Mouse (Mus musculus) embryonic facial prominence, embryonic 14.5 days (tissue): Measurements from ENCODE around the gene Eid3. TPM values are rescaled to one million over a fixed set of nuclear protein-coding genes. Genes with fewer than 3 reads are reported as not detected.

ENCODE experiments used
- ATAC-seq: fragments of 200-750 bp; cut with Nextera tagmentation; 2 replicates; pipeline ENCODE4 v1.8.0; 2017; ENCODE audit warnings: low read depth, moderate number of reproducible peaks, moderate TSS enrichment
- DNase-seq: peaks from one replicate; pipeline ENCODE4 v3.0.0-alpha.2; 2015; ENCODE audit warnings: low spot score
- H3K27ac ChIP-seq: fragments of 300-500 bp; sonication (generic); replicated peaks from 2 replicates; pipeline ENCODE4 v1.5.1; 2014; ENCODE audit warnings: low read depth, mild to moderate bottlenecking, low read length, moderate library complexity
- H3K27me3 ChIP-seq: fragments of 300-500 bp; sonication (generic); replicated peaks from 2 replicates; pipeline ENCODE4 v1.6.1; 2014; ENCODE audit warnings: low read length; ENCODE audit not compliant: control insufficient read depth, insufficient read depth
- H3K36me3 ChIP-seq: fragments of 300-500 bp; sonication (generic); 2 replicates; pipeline ENCODE4 v1.6.1; 2014; ENCODE audit warnings: low read length, mixed read lengths; ENCODE audit not compliant: control insufficient read depth, insufficient read depth
- H3K4me1 ChIP-seq: fragments of 300-500 bp; sonication (generic); 2 replicates; pipeline ENCODE4 v1.6.1; 2014; ENCODE audit warnings: antibody characterized with exemption, low read length; ENCODE audit not compliant: control insufficient read depth, insufficient read depth
- H3K4me2 ChIP-seq: fragments of 300-500 bp; sonication (generic); 2 replicates; pipeline ENCODE4 v1.6.1; 2014; ENCODE audit warnings: low read depth, mild to moderate bottlenecking, low read length, moderate library complexity, mixed read lengths
- H3K4me3 ChIP-seq: fragments of 300-500 bp; sonication (generic); 2 replicates; pipeline ENCODE4 v1.5.1; 2014; ENCODE audit warnings: low read depth, mild to moderate bottlenecking, low read length
- H3K9ac ChIP-seq: fragments of 300-500 bp; sonication (generic); 2 replicates; pipeline ENCODE4 v1.6.1; 2014; ENCODE audit warnings: low read depth, mild to moderate bottlenecking, low read length, moderate library complexity, mixed read lengths
- H3K9me3 ChIP-seq: fragments of 300-500 bp; sonication (generic); 2 replicates; pipeline ENCODE4 v1.6.1; 2016; ENCODE audit warnings: low read length; ENCODE audit not compliant: control insufficient read depth
- WGBS: fragments of 180-500 bp; shearing (Covaris S2); extraction: QIAGEN DNeasy Blood & Tissue Kit; methylation state at CpG from one replicate; pipeline ENCODE4 v1.1.7; 2014; 5-methylcytosine and 5-hydroxymethylcytosine counted together
- polyA plus RNA-seq: library from polyadenylated mRNA; unstranded; fragments of >200 nt; fragmentation: Nextera tagmentation; extraction: Ambion mirVana; gene quantifications from 2 replicates; pipeline ENCODE4 v1.2.1, GENCODE M21; 2014

Eid3 gene
- polyA plus RNA-seq, 1 experiment from 2014 or later = 0.81 TPM

- Histone ChIP-seq H3K9ac (no peak overlapping the region), H3K4me3 (no peak overlapping the region), H3K4me1 (no peaks in the 10 kb centered on the region; the same call in 1 of the 2 replicates), H3K27ac (no peak overlapping the region), H3K27me3 (no peaks in the 10 kb centered on the region), H3K4me2 (no peak overlapping the region), H3K9me3 (no peaks in the 10 kb centered on the region), H3K36me3 (peaks cover 40% of the 10 kb centered on the region)
- ATAC-seq = no peak
- WGBS = 80% methylated on average over 6 of the region's 6 CpGs
- DNase-seq = no peak
Measured at GRCm38 (mm10) chr10:82868418-82869086, 2.1 kb downstream of the Eid3 start.

DNA sequence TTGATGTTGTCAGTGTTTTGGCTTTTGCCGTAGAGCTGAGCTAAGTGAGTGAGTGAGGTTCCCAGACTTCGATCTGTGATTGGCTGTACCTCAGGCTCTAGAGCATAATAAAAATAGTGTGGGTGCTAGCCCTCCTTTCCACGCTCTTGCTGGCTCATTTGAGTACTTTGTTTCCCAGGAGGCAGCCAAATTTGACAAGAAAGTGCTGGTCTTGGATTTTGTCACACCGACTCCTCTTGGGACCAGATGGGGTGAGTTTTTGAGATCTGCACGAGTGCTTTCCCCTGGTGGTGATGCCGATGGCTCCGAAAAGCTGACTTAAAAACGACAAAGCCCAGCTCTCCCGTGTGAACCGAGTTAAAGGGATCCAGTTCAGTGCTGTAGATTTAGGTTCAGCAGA is 9.0 kb downstream of the Eid3 start:
- Histone ChIP-seq H3K9me3 (no peaks in the 10 kb centered on the region), H3K4me1 (0 out of 2 replicates have a peak, but pooled peaks cover 4% of the 10 kb centered on the region), H3K4me3 (no peak overlapping the region), H3K36me3 (peaks cover 67% of the 10 kb centered on the region), H3K4me2 (no peak overlapping the region), H3K9ac (no peak overlapping the region), H3K27me3 (no peaks in the 10 kb centered on the region), H3K27ac (no peak overlapping the region)
- ATAC-seq (no peak), DNase-seq (no peak)
- 89% methylated on average over 10 of the region's 10 CpGs for WGBS

DNA sequence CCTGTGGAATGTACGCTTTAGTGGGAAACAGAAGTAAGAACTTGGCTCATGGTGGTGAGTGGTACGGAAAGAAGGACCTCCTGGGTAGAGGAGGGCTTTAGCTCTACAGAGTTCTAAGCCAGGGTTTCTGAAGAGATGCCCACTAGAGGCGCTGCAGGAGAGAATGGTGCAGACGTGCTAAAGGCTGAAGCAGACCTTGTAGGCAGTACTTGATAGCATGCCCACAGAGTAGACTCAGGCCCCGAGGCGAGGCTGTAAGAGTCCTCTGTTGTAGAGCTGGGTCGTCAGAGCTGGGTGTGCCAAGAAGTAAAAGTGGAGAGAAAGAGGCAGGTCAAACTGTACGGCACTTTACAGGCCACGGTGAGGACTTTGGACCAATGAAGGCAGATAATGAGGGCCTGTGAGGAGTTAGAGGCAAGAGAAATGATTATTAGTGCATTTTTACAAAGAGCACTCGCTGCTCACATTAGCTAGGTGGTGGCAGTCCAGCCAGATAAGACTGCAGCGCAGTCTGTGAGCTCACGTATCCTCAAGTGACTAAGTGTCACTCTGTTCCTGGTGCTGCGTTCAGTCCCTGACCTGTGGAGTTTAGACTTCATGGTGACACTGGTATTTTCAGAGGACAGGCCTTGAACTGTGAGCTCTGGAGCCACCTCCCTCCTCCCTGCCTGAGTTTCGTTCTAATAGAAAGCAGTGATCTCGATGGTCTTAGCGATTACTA is 9.8 kb downstream of the Eid3 start:
- no peak overlapping the region for H3K4me3 ChIP-seq
- no peaks in the 10 kb centered on the region for H3K27me3 ChIP-seq
- no peak overlapping the region for H3K9ac ChIP-seq
- ATAC-seq (no peak), DNase-seq (no peak)
- peaks cover 68% of the 10 kb centered on the region for H3K36me3 ChIP-seq
- 0 out of 2 replicates have a peak, but pooled peaks cover 4% of the 10 kb centered on the region for H3K4me1 ChIP-seq
- no peaks in the 10 kb centered on the region for H3K9me3 ChIP-seq
- WGBS = 71% methylated on average over 16 of the region's 16 CpGs
- H3K27ac ChIP-seq = no peak overlapping the region; the same call in 1 of the 2 replicates
- no peak overlapping the region for H3K4me2 ChIP-seq

DNA sequence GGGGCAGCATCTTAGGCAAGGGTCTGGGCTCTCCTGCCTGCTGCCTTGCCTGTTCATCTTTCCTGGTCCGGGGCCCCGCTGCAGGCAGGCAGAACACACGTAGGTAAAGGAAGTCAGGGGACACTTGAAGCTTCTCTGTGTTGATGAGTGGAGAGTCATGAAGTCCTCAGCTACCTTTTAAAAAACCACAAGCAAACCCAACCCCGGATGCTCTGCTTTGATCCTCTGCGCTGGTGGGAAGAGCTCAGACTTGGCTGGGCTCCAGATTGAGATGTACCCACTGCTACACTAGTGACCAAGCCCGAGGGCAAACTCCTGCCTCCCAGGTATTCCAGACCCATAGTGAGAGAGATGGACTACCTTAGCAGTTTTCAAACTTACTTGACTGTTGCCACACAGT is 20.9 kb downstream of the Eid3 start:
- no peak overlapping the region for H3K27ac ChIP-seq
- H3K9me3 ChIP-seq = no peaks in the 10 kb centered on the region
- DNase-seq = no peak
- no peak overlapping the region for H3K4me3 ChIP-seq
- no peaks in the 10 kb centered on the region for H3K27me3 ChIP-seq
- H3K4me2 ChIP-seq = no peak overlapping the region
- no peak overlapping the region for H3K9ac ChIP-seq
- WGBS = 89% methylated on average over 6 of the region's 6 CpGs
- peaks cover 4% of the 10 kb centered on the region; the same call in 1 of the 2 replicates for H3K4me1 ChIP-seq
- H3K36me3 ChIP-seq = peaks cover 91% of the 10 kb centered on the region
- ATAC-seq = no peak

DNA sequence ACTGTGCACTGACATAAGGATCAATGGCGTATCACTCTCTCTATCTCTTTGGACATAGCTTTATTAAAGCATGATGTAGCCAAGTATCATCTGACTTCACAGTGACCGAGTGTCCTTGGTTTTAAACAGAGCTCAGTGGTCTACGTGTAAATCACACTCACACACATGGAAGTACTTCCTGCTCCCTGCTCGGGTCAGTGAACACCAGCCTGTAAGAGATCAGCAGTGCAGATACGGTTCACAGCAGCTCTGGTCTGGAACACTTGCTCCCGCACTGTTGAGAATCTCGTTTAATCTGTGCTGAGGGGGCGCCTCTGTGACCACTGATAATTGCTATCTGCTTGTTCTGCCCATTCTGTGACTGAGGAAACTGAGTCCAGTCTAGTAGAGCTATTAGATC is 22.1 kb downstream of the Eid3 start:
- H3K36me3 ChIP-seq = peaks cover 91% of the 10 kb centered on the region
- H3K4me2 ChIP-seq = no peak overlapping the region
- 88% methylated on average over 8 of the region's 8 CpGs for WGBS
- peaks cover 4% of the 10 kb centered on the region; the same call in 1 of the 2 replicates for H3K4me1 ChIP-seq
- H3K27me3 ChIP-seq = no peaks in the 10 kb centered on the region
- H3K27ac ChIP-seq = no peak overlapping the region
- no peak for ATAC-seq
- H3K9me3 ChIP-seq = no peaks in the 10 kb centered on the region
- no peak overlapping the region for H3K9ac ChIP-seq
- DNase-seq = no peak
- H3K4me3 ChIP-seq = no peak overlapping the region

- peak; percentile 86 for DNase-seq
- H3K9me3 ChIP-seq = no peaks in the 10 kb centered on the region
- no peak overlapping the region for H3K4me3 ChIP-seq
- 61% methylated on average over 9 of the region's 9 CpGs for WGBS
- ATAC-seq = peak; percentile 64; the same call in 1 of the 2 replicates
- peaks cover 4% of the 10 kb centered on the region; the same call in 1 of the 2 replicates for H3K4me1 ChIP-seq
- no peak overlapping the region for H3K4me2 ChIP-seq
- no peak overlapping the region for H3K9ac ChIP-seq
- H3K36me3 ChIP-seq = peaks cover 91% of the 10 kb centered on the region
- H3K27me3 ChIP-seq = no peaks in the 10 kb centered on the region
- H3K27ac ChIP-seq = no peak overlapping the region; the same call in 1 of the 2 replicates
Measured at GRCm38 (mm10) chr10:82889447-82889973, 23.1 kb downstream of the Eid3 start.

DNA sequence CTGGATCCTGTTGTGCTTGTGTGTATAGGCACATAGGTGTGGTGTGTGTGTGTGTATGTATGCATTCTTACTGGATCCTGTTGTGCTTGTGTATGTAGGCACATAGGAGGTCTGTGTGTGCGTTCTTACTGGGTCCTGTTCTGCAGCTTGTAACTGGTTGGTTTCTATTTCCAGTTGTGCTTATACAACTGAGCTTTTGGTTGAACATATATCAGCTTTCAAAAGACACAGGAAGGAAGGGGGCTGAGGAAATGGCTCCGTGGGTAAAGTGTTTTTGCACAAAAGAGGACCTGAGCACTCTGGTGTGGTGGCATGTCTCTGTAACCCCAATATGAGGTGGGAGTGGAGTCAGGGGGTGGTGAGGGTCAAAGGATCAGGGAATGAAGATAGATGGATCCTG is 24.5 kb downstream of the Eid3 start:
- Histone ChIP-seq H3K27me3 (no peaks in the 10 kb centered on the region), H3K36me3 (peaks cover 89% of the 10 kb centered on the region), H3K9me3 (no peaks in the 10 kb centered on the region), H3K4me1 (peaks cover 4% of the 10 kb centered on the region; the same call in 1 of the 2 replicates), H3K27ac (no peak overlapping the region), H3K9ac (no peak overlapping the region), H3K4me2 (no peak overlapping the region), H3K4me3 (no peak overlapping the region)
- ATAC-seq (no peak), DNase-seq (no peak)
- 69% methylated on average over 2 of the region's 2 CpGs for WGBS

DNA sequence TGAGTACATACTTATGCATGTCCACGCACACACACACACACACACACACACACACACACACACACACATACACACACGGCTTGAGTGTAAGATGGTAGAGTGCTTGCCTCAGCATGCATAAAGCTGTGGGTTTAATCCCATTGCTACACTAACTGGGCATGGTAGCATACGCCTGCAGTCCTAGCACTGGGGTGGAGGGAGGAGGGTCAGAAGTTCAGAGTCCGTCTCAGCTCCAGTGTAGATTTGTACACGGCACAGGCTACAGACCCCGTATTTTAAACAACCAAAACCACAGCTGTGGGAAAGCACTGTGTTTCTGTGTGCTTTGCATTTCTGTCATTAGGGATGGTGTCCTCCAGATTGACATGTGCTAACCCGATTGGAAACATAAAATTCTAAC is 25.0 kb downstream of the Eid3 start:
- peak; percentile 19; the same call in 1 of the 2 replicates for ATAC-seq
- DNase-seq = no peak
- Histone ChIP-seq H3K9ac (no peak overlapping the region), H3K4me1 (peaks cover 4% of the 10 kb centered on the region; the same call in 1 of the 2 replicates), H3K27me3 (no peaks in the 10 kb centered on the region), H3K36me3 (peaks cover 89% of the 10 kb centered on the region), H3K9me3 (no peaks in the 10 kb centered on the region), H3K27ac (no peak overlapping the region), H3K4me3 (no peak overlapping the region), H3K4me2 (no peak overlapping the region)
- WGBS = 79% methylated on average over 7 of the region's 7 CpGs
